16 mouse cellular contexts compared by ENCODE assay signal in the genomic region with DNA sequence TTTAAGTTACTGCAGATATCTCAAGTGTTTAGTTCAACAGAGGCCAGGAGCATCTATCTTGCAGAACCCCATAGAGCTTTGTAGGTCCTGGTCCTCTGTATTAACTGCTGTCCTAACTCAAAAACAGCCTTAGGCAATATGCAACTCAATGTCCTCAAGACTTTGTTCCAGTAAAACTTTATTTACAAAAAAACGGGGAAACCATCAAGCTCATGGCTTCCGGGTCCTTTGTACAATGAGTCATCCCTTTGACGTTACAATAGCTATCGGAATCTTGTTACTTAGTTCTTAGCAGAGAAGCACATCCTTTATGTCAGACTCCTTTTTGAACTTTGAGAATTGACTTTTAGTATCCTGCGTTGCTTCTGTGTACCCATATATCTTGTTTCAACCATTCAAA.
DNase-seq lines count a peak whose midpoint lies in the region; ATAC-seq lines count a peak whose summit lies in the region.
"Had no signal": no experiment of that assay in that cellular context is flagged by ENCODE, and none has a peak within 500 bp of the region (broad histone marks: within the 10 kb centered on the region; RNA-seq: fewer than 3 reads in every experiment).

No protein-coding gene starts in this region.

- no peak overlapping the region for H3K4me3 ChIP-seq in embryonic facial prominence, embryonic 12.5 days
- H3K4me3 ChIP-seq in embryonic facial prominence, embryonic 10.5 days, result no peak overlapping the region
- no peak overlapping the region for H3K4me3 ChIP-seq in kidney, embryonic 15.5 days (replicated peaks)
- no peak overlapping the region for H3K4me3 ChIP-seq in intestine, embryonic 16.5 days (ENCODE audit: low read length)
- no peak overlapping the region for H3K4me3 ChIP-seq in stomach, embryonic 14.5 days (ENCODE audit: low read depth, low read length)
- H3K4me3 ChIP-seq: forebrain, embryonic 13.5 days; liver, embryonic 15.5 days had no signal

- peak overlapping the region; percentile 48; the same call in 1 of the 2 replicates for H3K27ac ChIP-seq in embryonic facial prominence, embryonic 12.5 days
- no peak overlapping the region for H3K27ac ChIP-seq in embryonic facial prominence, embryonic 10.5 days (replicated peaks)
- H3K27ac ChIP-seq in kidney, embryonic 15.5 days, result peak overlapping the region; percentile 59
- H3K27ac ChIP-seq in intestine, embryonic 16.5 days (ENCODE audit: low read length), result 0 out of 2 replicates have a peak overlapping the region, but pooled peaks have one; percentile 36
- H3K27ac ChIP-seq in stomach, embryonic 14.5 days (ENCODE audit: low read length), result peak overlapping the region; percentile 29; the same call in 1 of the 2 replicates
- H3K27ac ChIP-seq: liver, embryonic 15.5 days; macrophage had no signal

- no peaks in the 10 kb centered on the region for H3K27me3 ChIP-seq in embryonic facial prominence, embryonic 12.5 days
- no peaks in the 10 kb centered on the region for H3K27me3 ChIP-seq in embryonic facial prominence, embryonic 10.5 days (replicated peaks; ENCODE audit: low read depth, poor library complexity, severe bottlenecking)
- no peaks in the 10 kb centered on the region for H3K27me3 ChIP-seq in kidney, embryonic 15.5 days
- H3K27me3 ChIP-seq in intestine, embryonic 16.5 days (replicated peaks; ENCODE audit: control insufficient read depth, insufficient read depth, low read length), result no peaks in the 10 kb centered on the region
- no peaks in the 10 kb centered on the region for H3K27me3 ChIP-seq in stomach, embryonic 14.5 days (ENCODE audit: control insufficient read depth, insufficient read depth, low read length)
- H3K27me3 ChIP-seq: liver, embryonic 15.5 days had no signal

- no peak overlapping the region for H3K9ac ChIP-seq in embryonic facial prominence, embryonic 12.5 days
- H3K9ac ChIP-seq in kidney, embryonic 15.5 days, result no peak overlapping the region
- no peak overlapping the region for H3K9ac ChIP-seq in intestine, embryonic 16.5 days (ENCODE audit: low read depth, low read length)
- no peak overlapping the region for H3K9ac ChIP-seq in stomach, embryonic 14.5 days (replicated peaks; ENCODE audit: low read depth, low read length)
- H3K9ac ChIP-seq: forebrain, embryonic 13.5 days; liver, embryonic 15.5 days had no signal

- H3K9me3 ChIP-seq in embryonic facial prominence, embryonic 12.5 days, result no peaks in the 10 kb centered on the region
- H3K9me3 ChIP-seq in embryonic facial prominence, embryonic 10.5 days, result no peaks in the 10 kb centered on the region
- H3K9me3 ChIP-seq in kidney, embryonic 15.5 days (replicated peaks), result no peaks in the 10 kb centered on the region
- H3K9me3 ChIP-seq in intestine, embryonic 16.5 days (ENCODE audit: control insufficient read depth, low read length), result no peaks in the 10 kb centered on the region
- no peaks in the 10 kb centered on the region for H3K9me3 ChIP-seq in stomach, embryonic 14.5 days (ENCODE audit: control insufficient read depth, low read depth, low read length)
- H3K9me3 ChIP-seq: forebrain, embryonic 13.5 days; liver, embryonic 15.5 days had no signal

- H3K4me2 ChIP-seq in embryonic facial prominence, embryonic 12.5 days (replicated peaks), result no peak overlapping the region
- H3K4me2 ChIP-seq in kidney, embryonic 15.5 days, result no peak overlapping the region; the same call in 1 of the 2 replicates
- no peak overlapping the region for H3K4me2 ChIP-seq in intestine, embryonic 16.5 days (ENCODE audit: low read depth, low read length)
- no peak overlapping the region for H3K4me2 ChIP-seq in stomach, embryonic 14.5 days (replicated peaks; ENCODE audit: low read depth, low read length)
- H3K4me2 ChIP-seq: forebrain, embryonic 13.5 days; liver, embryonic 15.5 days; midbrain, embryonic 11.5 days had no signal

- peaks cover 21% of the 10 kb centered on the region for H3K4me1 ChIP-seq in embryonic facial prominence, embryonic 12.5 days
- H3K4me1 ChIP-seq in embryonic facial prominence, embryonic 10.5 days, result peaks cover 29% of the 10 kb centered on the region
- peaks cover 29% of the 10 kb centered on the region for H3K4me1 ChIP-seq in kidney, embryonic 15.5 days
- peaks cover 5% of the 10 kb centered on the region; the same call in 1 of the 2 replicates for H3K4me1 ChIP-seq in intestine, embryonic 16.5 days (ENCODE audit: control insufficient read depth, insufficient read depth, low read length)
- peaks cover 11% of the 10 kb centered on the region; the same call in 1 of the 2 replicates for H3K4me1 ChIP-seq in stomach, embryonic 14.5 days (ENCODE audit: control insufficient read depth, insufficient read depth, low read length)
- H3K4me1 ChIP-seq: liver, embryonic 15.5 days had no signal

- WGBS in embryonic facial prominence, embryonic 12.5 days, result 84% methylated on average over 5 of the region's 5 CpGs
- 87% methylated on average over 5 of the region's 5 CpGs for WGBS in embryonic facial prominence, embryonic 10.5 days
- WGBS in kidney, embryonic 15.5 days, result 43% methylated on average over 5 of the region's 5 CpGs
- WGBS in intestine, embryonic 16.5 days, result 61% methylated on average over 5 of the region's 5 CpGs
- 49% methylated on average over 5 of the region's 5 CpGs for WGBS in stomach, embryonic 14.5 days

- DNase-seq in embryonic facial prominence, embryonic 10.5 days (ENCODE audit: low spot score), result no peak
- DNase-seq in kidney, postnatal 36 days, result no peak
- no peak for DNase-seq in right cerebral cortex, postnatal 25 days
- DNase-seq in layer of hippocampus, adult 11-12 months (ENCODE audit: low spot score), result no peak
- DNase-seq: cerebellum, adult 9-11 months; gastrocnemius, postnatal 25 days; kidney, adult 11 months; layer of hippocampus, postnatal 36 days had no signal

- no peaks in the 10 kb centered on the region for H3K36me3 ChIP-seq in embryonic facial prominence, embryonic 12.5 days
- H3K36me3 ChIP-seq in embryonic facial prominence, embryonic 10.5 days (replicated peaks), result no peaks in the 10 kb centered on the region
- no peaks in the 10 kb centered on the region for H3K36me3 ChIP-seq in kidney, embryonic 15.5 days
- no peaks in the 10 kb centered on the region for H3K36me3 ChIP-seq in intestine, embryonic 16.5 days (ENCODE audit: control insufficient read depth, insufficient read depth, low read length)
- H3K36me3 ChIP-seq in stomach, embryonic 14.5 days (ENCODE audit: control insufficient read depth, insufficient read depth, low read length), result no peaks in the 10 kb centered on the region
- H3K36me3 ChIP-seq: liver, embryonic 15.5 days had no signal

- ATAC-seq in embryonic facial prominence, embryonic 12.5 days (ENCODE audit: insufficient number of reproducible peaks, insufficient read depth, low FRiP score, low TSS enrichment), result no peak
- no peak for ATAC-seq in kidney, embryonic 15.5 days (replicated peaks; ENCODE audit: low FRiP score)
- ATAC-seq in intestine, embryonic 16.5 days, result no peak
- ATAC-seq in stomach, embryonic 14.5 days (ENCODE audit: insufficient number of reproducible peaks, insufficient read depth, low FRiP score, low read depth), result no peak
- ATAC-seq: forebrain, embryonic 13.5 days had no signal
